Mouse (Mus musculus) heart, postnatal 14 days (tissue): ENCODE measurements around the gene Agt. TPM values are rescaled to one million over a fixed set of nuclear protein-coding genes. Genes with fewer than 3 reads are reported as not detected.

Source experiments
- DNase-seq, 2 experiments: peaks; one replicate each; pipeline ENCODE4 v3.0.0; 2021 to 2022
- intact Hi-C: fragments of 180-260 bp; cut with DNase I; formaldehyde crosslinking; loops from one replicate; pipeline ENCODE4 v1.15.1; 2025
- total RNA-seq, 2 experiments: library from RNA; stranded (reverse); gene quantifications; 2 replicates each; pipeline ENCODE4 v1.2.3; 2021

Gene Agt
- total RNA-seq, 2 experiments from 2014 or later, result 13.4 to 13.5 TPM

GRCm38 (mm10) chr8:124516039-124516438 lies 53.5 kb downstream of the Agt start:
- intact Hi-C loops, result no loop called here
- DNase-seq, result no peak

- intact Hi-C loops, result no loop called here
- no peak for DNase-seq
Observed at GRCm38 (mm10) chr8:124509156-124509555, 60.4 kb downstream of the Agt start.

GRCm38 (mm10) chr8:124508321-124508695 lies 61.2 kb downstream of the Agt start:
- intact Hi-C loops, result no loop called here

GRCm38 (mm10) chr8:124507572-124508320 lies 61.8 kb downstream of the Agt start:
- no peak for DNase-seq
- intact Hi-C loops, result no loop called here

More at GRCm38 (mm10) chr8:124508321-124508695, 61.2 kb downstream of the Agt start:
- DNase-seq, result no peak

Other genes with a start within 250 kb of the Agt start
- 1 to 10 TPM; 2.0 to 2.2 TPM for gene Pgbd5, start 130.0 kb downstream of the Agt start, total RNA-seq
- gene Cog2, start 48.9 kb downstream of the Agt start, total RNA-seq, result 10 to 100 TPM; 22.0 to 23.7 TPM
- gene Capn9, start 6.4 kb upstream of the Agt start, total RNA-seq, result under 1 TPM in 1 of 2 experiments, not detected in 1; 0.10 TPM
- gene 2310022B05Rik, start 93.7 kb upstream of the Agt start, total RNA-seq, result 100 to 1,000 TPM in 1 of 2 experiments, 10 to 100 TPM in 1; 85.6 to 103 TPM
- 10 to 100 TPM; 19.3 to 19.9 TPM for gene Ttc13, start 152.3 kb upstream of the Agt start, total RNA-seq
- gene Arv1, start 152.4 kb upstream of the Agt start, total RNA-seq, result 1 to 10 TPM; 5.4 TPM
- 1 to 10 TPM; 1.8 to 1.9 TPM for gene Fam89a, start 182.1 kb upstream of the Agt start, total RNA-seq
- gene Trim67, start 223.4 kb upstream of the Agt start, total RNA-seq, result under 1 TPM; 0.37 to 0.84 TPM